ENCODE assay signal across 29 mouse cellular contexts in the genomic region with DNA sequence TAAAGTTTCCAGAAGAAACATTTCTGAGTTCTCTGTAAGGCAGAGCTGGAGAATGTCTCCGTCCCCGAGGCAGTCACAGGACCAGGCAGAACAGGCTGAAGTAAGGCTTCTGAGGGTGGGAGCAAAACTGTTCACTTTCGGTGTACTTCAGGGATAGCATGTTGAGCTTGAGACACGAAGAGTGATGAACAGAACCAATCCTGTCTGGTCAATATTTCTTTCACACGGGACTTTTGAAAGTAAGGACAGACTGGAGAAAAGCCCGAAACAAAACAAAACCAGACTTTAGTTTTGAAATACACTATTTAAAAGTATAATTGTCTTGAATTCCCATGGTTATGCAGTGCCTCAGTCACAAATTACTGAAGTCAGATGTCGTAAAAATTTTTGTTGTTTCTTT.
DNase-seq lines count a peak whose midpoint lies in the region; ATAC-seq and TF ChIP-seq lines count a peak whose summit lies in the region.
"Had no signal": no experiment of that assay in that cellular context is flagged by ENCODE, and none has a peak within 500 bp of the region (broad histone marks: within the 10 kb centered on the region; RNA-seq: fewer than 3 reads in every experiment).

No protein-coding gene starts in this region.

- no peaks in the 10 kb centered on the region for H3K27me3 ChIP-seq in embryonic facial prominence, embryonic 13.5 days
- no peaks in the 10 kb centered on the region for H3K27me3 ChIP-seq in embryonic facial prominence, embryonic 10.5 days (replicated peaks; ENCODE audit: low read depth, poor library complexity, severe bottlenecking)
- H3K27me3 ChIP-seq: forebrain, embryonic 13.5 days; heart, embryonic 12.5 days; heart, embryonic 15.5 days; hindbrain, embryonic 13.5 days had no signal

- no peak for DNase-seq in embryonic facial prominence, embryonic 10.5 days (ENCODE audit: low spot score)
- DNase-seq in ZHBTc4 (ENCODE audit: low read depth, low spot score), result peak; percentile 4
- DNase-seq in fibroblast of lung, adult 2 months (ENCODE audit: low read depth), result peak; percentile 51
- no peak for DNase-seq in cerebellum, adult 8-10 months
- no peak for DNase-seq in gastrocnemius, adult 2 months
- DNase-seq: adrenal gland, adult 8-10 months; adrenal gland, postnatal 25 days; cerebellum, adult 11-12 months; cerebellum, adult 9-10 months; cerebellum, postnatal 14 days; gastrocnemius, postnatal 14 days; heart, adult 18-20 months; heart, postnatal 10 days; heart, postnatal 36 days; kidney, adult 18-20 months had no signal

- 46% methylated on average over 7 of the region's 7 CpGs for WGBS in embryonic facial prominence, embryonic 13.5 days
- 81% methylated on average over 7 of the region's 7 CpGs for WGBS in embryonic facial prominence, embryonic 10.5 days

- ATAC-seq in embryonic facial prominence, embryonic 13.5 days (ENCODE audit: insufficient number of reproducible peaks, insufficient read depth, low FRiP score, low TSS enrichment, low read depth), result no peak
- ATAC-seq: activated CD4-positive, CD25-positive, alpha-beta regulatory T cell, adult 4 months; forebrain, embryonic 13.5 days; forebrain, embryonic 16.5 days; hindbrain, postnatal 0 days; inflammation-experienced regulatory T-cells, adult 6 months; intestine, embryonic 16.5 days had no signal

- H3K27ac ChIP-seq in embryonic facial prominence, embryonic 13.5 days, result peak overlapping the region; percentile 48; the same call in 1 of the 2 replicates
- H3K27ac ChIP-seq in embryonic facial prominence, embryonic 10.5 days (replicated peaks), result no peak overlapping the region
- no peak overlapping the region for H3K27ac ChIP-seq in gastrocnemius, adult 2 months
- H3K27ac ChIP-seq: forebrain, embryonic 10.5 days; forebrain, embryonic 13.5 days; heart, embryonic 15.5 days; hindbrain, embryonic 10.5 days; hindbrain, embryonic 13.5 days; hindbrain, postnatal 0 days had no signal

- no peak for TF ChIP-seq CTCF in gastrocnemius, adult 2 months (IDR thresholded peaks at IDR 0.05)

- 0 out of 2 replicates have a peak overlapping the region, but pooled peaks have one; percentile 7 for H3K4me2 ChIP-seq in embryonic facial prominence, embryonic 13.5 days
- H3K4me2 ChIP-seq: forebrain, embryonic 13.5 days; heart, embryonic 12.5 days; heart, embryonic 15.5 days; hindbrain, embryonic 13.5 days had no signal

- no peaks in the 10 kb centered on the region for H3K9me3 ChIP-seq in embryonic facial prominence, embryonic 13.5 days
- H3K9me3 ChIP-seq in embryonic facial prominence, embryonic 10.5 days, result no peaks in the 10 kb centered on the region
- H3K9me3 ChIP-seq: forebrain, embryonic 10.5 days; forebrain, embryonic 13.5 days; G1E; heart, embryonic 12.5 days; heart, embryonic 15.5 days; hindbrain, embryonic 10.5 days; hindbrain, embryonic 13.5 days had no signal

- no peaks in the 10 kb centered on the region for H3K4me1 ChIP-seq in embryonic facial prominence, embryonic 13.5 days
- no peaks in the 10 kb centered on the region for H3K4me1 ChIP-seq in embryonic facial prominence, embryonic 10.5 days
- H3K4me1 ChIP-seq: forebrain, embryonic 10.5 days; forebrain, embryonic 13.5 days; heart, embryonic 12.5 days; heart, embryonic 15.5 days; hindbrain, embryonic 10.5 days; hindbrain, embryonic 13.5 days had no signal

- intact Hi-C loops in gastrocnemius, adult 2 months (cut with DNase I), result no loop called here

- H3K36me3 ChIP-seq in embryonic facial prominence, embryonic 13.5 days, result no peaks in the 10 kb centered on the region
- H3K36me3 ChIP-seq in embryonic facial prominence, embryonic 10.5 days (replicated peaks), result no peaks in the 10 kb centered on the region
- H3K36me3 ChIP-seq: forebrain, embryonic 10.5 days; G1E; heart, embryonic 12.5 days; heart, embryonic 15.5 days; hindbrain, embryonic 10.5 days; hindbrain, embryonic 13.5 days had no signal

- H3K9ac ChIP-seq in embryonic facial prominence, embryonic 13.5 days, result no peak overlapping the region
- H3K9ac ChIP-seq: forebrain, embryonic 13.5 days; heart, embryonic 12.5 days; heart, embryonic 15.5 days; hindbrain, embryonic 13.5 days had no signal

- H3K4me3 ChIP-seq in embryonic facial prominence, embryonic 13.5 days, result no peak overlapping the region
- H3K4me3 ChIP-seq in embryonic facial prominence, embryonic 10.5 days, result no peak overlapping the region
- H3K4me3 ChIP-seq in gastrocnemius, adult 2 months, result no peak overlapping the region
- H3K4me3 ChIP-seq: erythroblast, embryonic 14.5 days; forebrain, embryonic 10.5 days; forebrain, embryonic 13.5 days; heart, embryonic 12.5 days; heart, embryonic 15.5 days; hindbrain, embryonic 10.5 days; hindbrain, embryonic 13.5 days had no signal

Comparison
In these comparisons a context has a peak if more than half of its experiments do, and no peak if none do; other contexts are left out.
1. DNase-seq: peak in ZHBTc4 (single experiment) and fibroblast of lung, adult 2 months (single experiment); none in embryonic facial prominence, embryonic 10.5 days (single experiment), cerebellum, adult 8-10 months (single experiment) and gastrocnemius, adult 2 months (single experiment).